Mouse (Mus musculus): Measurements from ENCODE around the gene Tenm4. TPM values are rescaled to one million over a fixed set of nuclear protein-coding genes. Genes with fewer than 3 reads are reported as not detected.

The Tenm4 gene
- polyA plus RNA-seq, 2 experiments: 0.11 to 0.28 TPM

- no peaks in the 10 kb centered on the region for H3K4me1 ChIP-seq (replicated peaks; ENCODE audit: control insufficient read depth in 2 of 2, insufficient read depth in 2 of 2, low read length in 1 of 2)
- H3K27me3 ChIP-seq (ENCODE audit: control insufficient read depth, insufficient read depth, low read length): no peaks in the 10 kb centered on the region
- H3K36me3 ChIP-seq (replicated peaks; ENCODE audit: control insufficient read depth, insufficient read depth, low read depth): no peaks in the 10 kb centered on the region
- TF ChIP-seq EP300 (IDR thresholded peaks at IDR 0.05; ENCODE audit: low read depth): no peak
- TF ChIP-seq CTCF (IDR thresholded peaks at IDR 0.05; ENCODE audit: low read depth): no peak
- ATAC-seq (ENCODE audit: insufficient read depth) (no peak), DNase-seq (ENCODE audit: low read depth in 3 of 3, low spot score in 3 of 3) (no peak)
- WGBS (ENCODE audit: insufficient replicate concordance): 68% methylated on average over 9 of the region's 9 CpGs
- no peak overlapping the region for H3K4me2 ChIP-seq (ENCODE audit: low read depth)
- H3K9ac ChIP-seq (replicated peaks): no peak overlapping the region
- H3K4me3 ChIP-seq (ENCODE audit: insufficient read depth in 1 of 2, low read depth in 2 of 2, low read length in 2 of 2): no peak overlapping the region
- no peaks in the 10 kb centered on the region for H3K9me3 ChIP-seq (ENCODE audit: control insufficient read depth, low read length)
- H3K27ac ChIP-seq: no peak overlapping the region
Observed at GRCm38 (mm10) chr7:96595535-96596295, 424.7 kb downstream of the Tenm4 start.

- no peaks in the 10 kb centered on the region for H3K9me3 ChIP-seq (ENCODE audit: control insufficient read depth, low read length)
- no peak overlapping the region for H3K4me2 ChIP-seq (ENCODE audit: low read depth)
- H3K27ac ChIP-seq: no peak overlapping the region
- 50% methylated on average over 9 of the region's 9 CpGs for WGBS (ENCODE audit: insufficient replicate concordance)
- no peak for DNase-seq (ENCODE audit: low read depth in 3 of 3, low spot score in 3 of 3)
- H3K27me3 ChIP-seq (ENCODE audit: control insufficient read depth, insufficient read depth, low read length): no peaks in the 10 kb centered on the region
- no peaks in the 10 kb centered on the region for H3K36me3 ChIP-seq (replicated peaks; ENCODE audit: control insufficient read depth, insufficient read depth, low read depth)
- TF ChIP-seq CTCF (IDR thresholded peaks at IDR 0.05; ENCODE audit: low read depth) (no peak), EP300 (IDR thresholded peaks at IDR 0.05; ENCODE audit: low read depth) (no peak)
- no peak overlapping the region for H3K4me3 ChIP-seq (ENCODE audit: insufficient read depth in 1 of 2, low read depth in 2 of 2, low read length in 2 of 2)
- H3K4me1 ChIP-seq (replicated peaks; ENCODE audit: control insufficient read depth in 2 of 2, insufficient read depth in 2 of 2, low read length in 1 of 2): no peaks in the 10 kb centered on the region
- H3K9ac ChIP-seq (replicated peaks): no peak overlapping the region
- no peak for ATAC-seq (ENCODE audit: insufficient read depth)
Observed at GRCm38 (mm10) chr7:96596402-96597195, 425.6 kb downstream of the Tenm4 start.

- Histone ChIP-seq H3K9ac (replicated peaks) (no peak overlapping the region), H3K27me3 (ENCODE audit: control insufficient read depth, insufficient read depth, low read length) (no peaks in the 10 kb centered on the region), H3K4me2 (ENCODE audit: low read depth) (no peak overlapping the region), H3K36me3 (replicated peaks; ENCODE audit: control insufficient read depth, insufficient read depth, low read depth) (no peaks in the 10 kb centered on the region), H3K4me1 (replicated peaks; ENCODE audit: control insufficient read depth in 2 of 2, insufficient read depth in 2 of 2, low read length in 1 of 2) (no peaks in the 10 kb centered on the region), H3K9me3 (ENCODE audit: control insufficient read depth, low read length) (no peaks in the 10 kb centered on the region), H3K4me3 (ENCODE audit: insufficient read depth in 1 of 2, low read depth in 2 of 2, low read length in 2 of 2) (no peak overlapping the region), H3K27ac (no peak overlapping the region)
- DNase-seq (ENCODE audit: low read depth in 3 of 3, low spot score in 3 of 3): no peak
- 61% methylated on average over 4 of the region's 4 CpGs for WGBS (ENCODE audit: insufficient replicate concordance)
- ATAC-seq (ENCODE audit: insufficient read depth): no peak
- no peak for TF ChIP-seq CTCF (IDR thresholded peaks at IDR 0.05; ENCODE audit: low read depth)
- TF ChIP-seq EP300 (IDR thresholded peaks at IDR 0.05; ENCODE audit: low read depth): no peak
Observed at GRCm38 (mm10) chr7:96597871-96598270, 426.8 kb downstream of the Tenm4 start.

GRCm38 (mm10) chr7:96599081-96599480, 428.0 kb downstream of the Tenm4 start:
- no peak overlapping the region for H3K4me3 ChIP-seq (ENCODE audit: insufficient read depth in 1 of 2, low read depth in 2 of 2, low read length in 2 of 2)
- ATAC-seq (ENCODE audit: insufficient read depth): no peak
- no peaks in the 10 kb centered on the region for H3K27me3 ChIP-seq (ENCODE audit: control insufficient read depth, insufficient read depth, low read length)
- 36% methylated on average over 3 of the region's 3 CpGs for WGBS (ENCODE audit: insufficient replicate concordance)
- no peak overlapping the region for H3K9ac ChIP-seq (replicated peaks)
- no peaks in the 10 kb centered on the region for H3K9me3 ChIP-seq (ENCODE audit: control insufficient read depth, low read length)
- H3K36me3 ChIP-seq (replicated peaks; ENCODE audit: control insufficient read depth, insufficient read depth, low read depth): no peaks in the 10 kb centered on the region
- no peaks in the 10 kb centered on the region for H3K4me1 ChIP-seq (replicated peaks; ENCODE audit: control insufficient read depth in 2 of 2, insufficient read depth in 2 of 2, low read length in 1 of 2)
- no peak for DNase-seq (ENCODE audit: low read depth in 3 of 3, low spot score in 3 of 3)
- TF ChIP-seq EP300 (IDR thresholded peaks at IDR 0.05; ENCODE audit: low read depth): no peak
- no peak for TF ChIP-seq CTCF (IDR thresholded peaks at IDR 0.05; ENCODE audit: low read depth)
- H3K27ac ChIP-seq: no peak overlapping the region
- H3K4me2 ChIP-seq (ENCODE audit: low read depth): no peak overlapping the region

- no peak for DNase-seq (ENCODE audit: low read depth in 3 of 3, low spot score in 3 of 3)
- WGBS (ENCODE audit: insufficient replicate concordance): 29% methylated on average over 3 of the region's 5 CpGs
Observed at GRCm38 (mm10) chr7:96600381-96600941, 429.4 kb downstream of the Tenm4 start.

More at GRCm38 (mm10) chr7:96600381-96600941, 429.4 kb downstream of the Tenm4 start:
- H3K9ac ChIP-seq (replicated peaks): no peak overlapping the region
- no peak overlapping the region for H3K27ac ChIP-seq
- H3K4me1 ChIP-seq (replicated peaks; ENCODE audit: control insufficient read depth in 2 of 2, insufficient read depth in 2 of 2, low read length in 1 of 2): no peaks in the 10 kb centered on the region
- H3K4me2 ChIP-seq (ENCODE audit: low read depth): no peak overlapping the region
- no peaks in the 10 kb centered on the region for H3K36me3 ChIP-seq (replicated peaks; ENCODE audit: control insufficient read depth, insufficient read depth, low read depth)
- H3K9me3 ChIP-seq (ENCODE audit: control insufficient read depth, low read length): no peaks in the 10 kb centered on the region
- no peak for ATAC-seq (ENCODE audit: insufficient read depth)
- H3K4me3 ChIP-seq (ENCODE audit: insufficient read depth in 1 of 2, low read depth in 2 of 2, low read length in 2 of 2): no peak overlapping the region
- H3K27me3 ChIP-seq (ENCODE audit: control insufficient read depth, insufficient read depth, low read length): no peaks in the 10 kb centered on the region
- TF ChIP-seq CTCF (IDR thresholded peaks at IDR 0.05; ENCODE audit: low read depth) (no peak), EP300 (IDR thresholded peaks at IDR 0.05; ENCODE audit: low read depth) (no peak)

Data from liver, embryonic 14.5 days (tissue).